Mouse (Mus musculus): ENCODE data around the gene Sim2. TPM values are rescaled to one million over a fixed set of nuclear protein-coding genes. Genes with fewer than 3 reads are reported as not detected.

Sim2 gene
- 0.04 TPM in 1 of 2 replicates, not detected in the other for polyA plus RNA-seq (2014; fragmentation: Nextera tagmentation; extraction: Ambion mirVana)

DNA sequence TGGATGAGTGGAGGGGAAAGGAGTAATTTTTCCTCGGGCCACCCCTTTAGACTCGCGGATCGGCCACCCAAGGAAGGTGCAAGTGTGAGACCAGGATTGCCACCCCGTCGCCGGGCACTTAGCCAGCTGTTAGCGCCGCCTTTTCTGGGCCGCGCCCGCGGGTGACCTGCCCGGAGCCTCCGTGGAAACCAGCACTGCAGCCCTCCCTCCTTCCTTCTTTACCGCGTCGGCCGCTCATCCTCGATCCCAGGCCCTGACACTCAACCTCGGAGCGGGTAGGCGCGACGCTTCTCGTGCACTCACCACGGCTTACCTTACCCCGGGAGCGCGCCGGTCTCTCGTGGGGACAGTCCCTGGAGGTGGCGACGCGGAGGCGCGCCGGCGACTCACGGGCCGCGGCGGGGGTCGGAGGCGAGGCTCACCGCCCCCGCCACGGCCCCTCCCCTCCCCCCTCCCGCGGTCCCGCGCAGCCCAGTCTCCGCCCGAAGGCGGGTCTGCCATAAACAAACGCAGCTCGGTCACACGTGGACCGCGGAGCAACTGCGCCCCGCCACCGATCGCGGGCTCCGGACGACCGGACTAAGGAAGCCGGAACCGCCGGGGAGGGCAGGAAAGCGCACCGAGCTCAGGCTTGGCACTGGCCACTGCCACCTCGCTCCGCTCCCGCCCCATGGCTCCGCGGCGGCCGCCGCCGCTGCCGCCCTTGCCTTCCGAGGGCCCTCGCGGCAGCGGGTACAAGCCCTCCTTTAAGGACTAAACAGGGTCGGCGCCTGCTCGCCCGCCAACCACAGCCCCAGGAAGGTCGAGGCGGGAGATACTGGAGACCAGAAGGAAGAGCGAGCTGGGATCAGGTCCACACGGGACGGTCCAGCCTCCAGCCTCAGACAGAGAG, at the start of gene Sim2:
TSS of gene Sim2 (plus strand) at position 221 of the 892 bp plus-strand sequence.
- Histone ChIP-seq H3K4me1 (ENCODE audit: insufficient read depth) (peaks cover 7% of the 10 kb centered on the region; the same call in 1 of the 2 replicates), H3K9ac (peak within 1 kb of the TSS; percentile 42; the same call in 1 of the 2 replicates), H3K27ac (ENCODE audit: low read depth) (no peak within 1 kb of the TSS), H3K27me3 (ENCODE audit: insufficient read depth, low read length) (peaks cover 99% of the 10 kb centered on the region), H3K36me3 (ENCODE audit: insufficient read depth) (no peaks in the 10 kb centered on the region), H3K4me2 (peak within 1 kb of the TSS; percentile 72), H3K9me3 (ENCODE audit: low read depth, low read length) (no peaks in the 10 kb centered on the region), H3K4me3 (ENCODE audit: low read depth, low read length) (peak within 1 kb of the TSS; percentile 42)
- under 1% methylated on average over 93 of the region's 96 CpGs for WGBS
- DNase-seq, result no peak
- TF ChIP-seq CTCF (IDR thresholded peaks at IDR 0.05; ENCODE audit: low read depth), result no peak
- ATAC-seq (ENCODE audit: insufficient read depth), result no peak

GRCm38 (mm10) chr16:94037280-94037679, 47.5 kb upstream of the Sim2 start:
- no peak overlapping the region for H3K4me3 ChIP-seq (ENCODE audit: low read depth, low read length)
- H3K27me3 ChIP-seq (ENCODE audit: insufficient read depth, low read length), result 0 out of 2 replicates have a peak, but pooled peaks cover 4% of the 10 kb centered on the region
- no peak for ATAC-seq (ENCODE audit: insufficient read depth)
- H3K9ac ChIP-seq, result no peak overlapping the region
- no peak overlapping the region for H3K4me2 ChIP-seq
- no peaks in the 10 kb centered on the region for H3K36me3 ChIP-seq (ENCODE audit: insufficient read depth)
- TF ChIP-seq CTCF (IDR thresholded peaks at IDR 0.05; ENCODE audit: low read depth), result no peak
- no peak for DNase-seq
- H3K4me1 ChIP-seq (ENCODE audit: insufficient read depth), result no peaks in the 10 kb centered on the region; the same call in 1 of the 2 replicates
- WGBS, result 87% methylated on average over 7 of the region's 7 CpGs
- H3K9me3 ChIP-seq (ENCODE audit: low read depth, low read length), result no peaks in the 10 kb centered on the region
- H3K27ac ChIP-seq (ENCODE audit: low read depth), result no peak overlapping the region

DNA sequence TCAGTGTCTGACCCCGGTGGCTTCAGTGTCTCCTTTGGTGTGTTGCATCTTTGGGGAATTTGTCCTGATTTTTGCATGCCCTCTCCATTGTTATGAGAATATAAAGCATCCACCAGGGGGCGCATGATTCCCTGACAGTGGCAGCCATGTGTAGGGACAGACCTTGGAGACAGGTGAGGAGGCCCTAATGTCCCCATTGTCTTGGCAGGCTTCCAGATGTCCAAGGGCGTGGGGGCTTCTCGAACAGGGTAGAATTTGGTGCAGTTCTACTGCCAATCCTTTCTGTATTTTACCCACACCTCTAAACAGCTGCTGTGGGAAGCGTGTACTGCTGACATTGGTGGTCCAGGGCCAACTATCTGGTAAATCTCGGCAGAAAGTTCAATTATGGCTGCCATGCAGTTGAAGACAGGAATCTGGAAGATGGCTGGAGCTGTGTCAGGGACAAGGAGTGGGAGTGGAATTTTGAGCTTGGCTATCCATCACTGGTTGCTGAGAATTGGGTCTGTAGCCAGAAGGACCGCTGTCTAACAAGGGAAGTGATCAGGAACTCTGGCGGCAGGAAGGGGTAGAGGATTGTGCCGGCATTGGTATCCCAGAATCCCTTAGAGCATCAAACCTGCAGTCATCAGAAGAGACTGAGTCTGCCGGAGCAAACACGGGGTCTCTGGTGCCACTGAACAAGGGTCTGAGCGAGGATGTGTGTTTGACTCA, 46.3 kb upstream of the Sim2 start:
- H3K27ac ChIP-seq (ENCODE audit: low read depth), result no peak overlapping the region
- DNase-seq (peak; percentile 82), ATAC-seq (ENCODE audit: insufficient read depth) (peak; percentile 60; the same call in 1 of the 2 replicates)
- no peak overlapping the region for H3K4me2 ChIP-seq
- H3K4me3 ChIP-seq (ENCODE audit: low read depth, low read length), result no peak overlapping the region
- no peaks in the 10 kb centered on the region for H3K36me3 ChIP-seq (ENCODE audit: insufficient read depth)
- WGBS, result 52% methylated on average over 12 of the region's 12 CpGs
- H3K9ac ChIP-seq, result no peak overlapping the region
- H3K9me3 ChIP-seq (ENCODE audit: low read depth, low read length), result no peaks in the 10 kb centered on the region
- peak; percentile 85 for TF ChIP-seq CTCF (IDR thresholded peaks at IDR 0.05; ENCODE audit: low read depth)
- no peaks in the 10 kb centered on the region; the same call in 1 of the 2 replicates for H3K4me1 ChIP-seq (ENCODE audit: insufficient read depth)
- H3K27me3 ChIP-seq (ENCODE audit: insufficient read depth, low read length), result 0 out of 2 replicates have a peak, but pooled peaks cover 4% of the 10 kb centered on the region

GRCm38 (mm10) chr16:94038986-94039341, 45.8 kb upstream of the Sim2 start:
- no peaks in the 10 kb centered on the region for H3K36me3 ChIP-seq (ENCODE audit: insufficient read depth)
- 69% methylated on average over 9 of the region's 9 CpGs for WGBS
- no peak for ATAC-seq (ENCODE audit: insufficient read depth)

GRCm38 (mm10) chr16:94040485-94040884, 44.2 kb upstream of the Sim2 start:
- no peaks in the 10 kb centered on the region; the same call in 1 of the 2 replicates for H3K4me1 ChIP-seq (ENCODE audit: insufficient read depth)
- DNase-seq, result no peak
- H3K27me3 ChIP-seq (ENCODE audit: insufficient read depth, low read length), result 0 out of 2 replicates have a peak, but pooled peaks cover 4% of the 10 kb centered on the region
- peak overlapping the region; percentile 8; the same call in 1 of the 2 replicates for H3K4me3 ChIP-seq (ENCODE audit: low read depth, low read length)
- no peak for TF ChIP-seq CTCF (IDR thresholded peaks at IDR 0.05; ENCODE audit: low read depth)
- ATAC-seq (ENCODE audit: insufficient read depth), result no peak
- peak overlapping the region; percentile 47 for H3K4me2 ChIP-seq
- H3K36me3 ChIP-seq (ENCODE audit: insufficient read depth), result no peaks in the 10 kb centered on the region
- no peak overlapping the region for H3K27ac ChIP-seq (ENCODE audit: low read depth)
- no peak overlapping the region for H3K9ac ChIP-seq
- H3K9me3 ChIP-seq (ENCODE audit: low read depth, low read length), result no peaks in the 10 kb centered on the region
- WGBS, result 28% methylated on average over 16 of the region's 16 CpGs

More at GRCm38 (mm10) chr16:94038986-94039341, 45.8 kb upstream of the Sim2 start:
- Histone ChIP-seq H3K4me1 (ENCODE audit: insufficient read depth) (no peaks in the 10 kb centered on the region; the same call in 1 of the 2 replicates), H3K4me3 (ENCODE audit: low read depth, low read length) (no peak overlapping the region), H3K9me3 (ENCODE audit: low read depth, low read length) (no peaks in the 10 kb centered on the region), H3K9ac (no peak overlapping the region), H3K27me3 (ENCODE audit: insufficient read depth, low read length) (0 out of 2 replicates have a peak, but pooled peaks cover 4% of the 10 kb centered on the region), H3K27ac (ENCODE audit: low read depth) (no peak overlapping the region), H3K4me2 (no peak overlapping the region)
- TF ChIP-seq CTCF (IDR thresholded peaks at IDR 0.05; ENCODE audit: low read depth), result no peak
- DNase-seq, result no peak

- H3K4me3 ChIP-seq (ENCODE audit: low read depth, low read length), result no peak overlapping the region
- TF ChIP-seq CTCF (IDR thresholded peaks at IDR 0.05; ENCODE audit: low read depth), result no peak
These were observed 43.5 kb upstream of the Sim2 start for GRCm38 (mm10) chr16:94041065-94041712.

More at GRCm38 (mm10) chr16:94041065-94041712, 43.5 kb upstream of the Sim2 start:
- 0 out of 2 replicates have a peak, but pooled peaks cover 4% of the 10 kb centered on the region for H3K27me3 ChIP-seq (ENCODE audit: insufficient read depth, low read length)
- DNase-seq, result no peak
- no peaks in the 10 kb centered on the region for H3K9me3 ChIP-seq (ENCODE audit: low read depth, low read length)
- 37% methylated on average over 18 of the region's 18 CpGs for WGBS
- H3K9ac ChIP-seq, result no peak overlapping the region
- ATAC-seq (ENCODE audit: insufficient read depth), result no peak
- H3K36me3 ChIP-seq (ENCODE audit: insufficient read depth), result no peaks in the 10 kb centered on the region
- H3K4me1 ChIP-seq (ENCODE audit: insufficient read depth), result no peaks in the 10 kb centered on the region; the same call in 1 of the 2 replicates
- H3K4me2 ChIP-seq, result peak overlapping the region; percentile 47
- no peak overlapping the region for H3K27ac ChIP-seq (ENCODE audit: low read depth)
